Mouse (Mus musculus): ENCODE measurements around the gene Minpp1.

DNA sequence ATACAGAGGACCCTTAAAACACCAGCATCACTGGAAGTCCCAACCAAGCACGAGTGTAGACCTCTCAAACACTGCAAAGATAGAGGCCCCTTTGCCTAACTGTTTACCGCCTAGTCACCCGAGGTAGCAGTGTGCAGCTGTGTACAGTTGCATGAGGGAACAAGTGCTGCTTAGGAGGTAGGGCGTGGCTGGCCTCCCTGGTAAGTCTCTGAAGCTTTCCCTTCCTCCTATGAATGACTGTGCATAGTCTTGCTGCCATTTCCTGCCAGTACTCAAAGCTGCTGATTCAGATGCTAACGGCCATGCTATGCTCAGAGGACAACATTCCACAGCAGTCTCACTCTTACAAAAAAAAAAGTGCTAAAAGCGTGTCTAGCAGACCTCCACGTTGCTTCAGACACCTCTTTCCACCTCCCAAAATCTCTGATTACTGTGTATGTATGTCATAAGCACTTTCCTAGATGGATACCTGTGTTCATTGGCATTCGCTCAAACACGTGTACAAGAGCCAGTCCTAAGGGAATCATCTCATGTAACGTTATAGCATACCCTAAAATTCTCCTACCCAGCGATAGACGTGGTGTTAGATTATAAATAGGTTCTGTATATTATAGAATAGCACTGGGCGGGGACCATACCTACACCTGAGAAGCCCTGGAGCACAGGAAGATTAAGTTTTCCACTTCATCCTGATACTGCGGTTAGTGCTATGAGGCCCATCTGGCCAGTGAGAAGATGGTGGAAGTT, 38.4 kb downstream of the Minpp1 start:
- no peak for TF ChIP-seq CTCF (IDR thresholded peaks at IDR 0.05; ENCODE audit: low read depth)
- TF ChIP-seq EP300 (IDR thresholded peaks at IDR 0.05; ENCODE audit: low read depth), result no peak

Data from liver, postnatal 0 days (tissue).